Mouse (Mus musculus) heart, embryonic 13.5 days (tissue): ENCODE measurements around the gene Gpr21. TPM values are rescaled to one million over a fixed set of nuclear protein-coding genes. Genes with fewer than 3 reads are reported as not detected.
"Not testable (repeated sequence)": the region's sequence is repeated elsewhere in the genome, so short reads cannot be mapped to it uniquely, and the experiment has no call there.

Experiments used
- ATAC-seq: fragments of 200-750 bp; cut with Nextera tagmentation; 2 replicates; pipeline ENCODE4 v1.8.0; 2017; ENCODE audit warnings: moderate TSS enrichment; ENCODE audit not compliant: insufficient number of reproducible peaks, low FRiP score, low TSS enrichment; ENCODE audit errors: extremely low read depth
- H3K27ac ChIP-seq: fragments of 300-500 bp; sonication (generic); replicated peaks from 2 replicates; pipeline ENCODE4 v1.5.1; 2015; ENCODE audit warnings: moderate library complexity, mild to moderate bottlenecking, inconsistent platforms
- H3K27me3 ChIP-seq: fragments of 300-500 bp; sonication (generic); replicated peaks from 2 replicates; pipeline ENCODE4 v1.6.1; 2015; ENCODE audit warnings: mild to moderate bottlenecking, inconsistent platforms
- H3K36me3 ChIP-seq: fragments of 300-500 bp; sonication (generic); 2 replicates; pipeline ENCODE4 v1.6.1; 2015; ENCODE audit warnings: mild to moderate bottlenecking, inconsistent platforms
- H3K4me1 ChIP-seq: fragments of 300-500 bp; sonication (generic); 2 replicates; pipeline ENCODE4 v1.6.1; 2015; ENCODE audit warnings: inconsistent platforms
- H3K4me2 ChIP-seq: fragments of 300-500 bp; sonication (generic); 2 replicates; pipeline ENCODE4 v1.6.1; 2015; ENCODE audit warnings: inconsistent platforms, mild to moderate bottlenecking, moderate library complexity
- H3K4me3 ChIP-seq: fragments of 300-500 bp; sonication (generic); 2 replicates; pipeline ENCODE4 v1.5.1; 2015; ENCODE audit warnings: moderate library complexity, mild to moderate bottlenecking, inconsistent platforms
- H3K9ac ChIP-seq: fragments of 300-500 bp; sonication (generic); 2 replicates; pipeline ENCODE4 v1.6.1; 2015; ENCODE audit warnings: inconsistent platforms, mild to moderate bottlenecking, moderate library complexity
- H3K9me3 ChIP-seq: fragments of 300-500 bp; sonication (generic); 2 replicates; pipeline ENCODE4 v1.6.1; 2016; ENCODE audit warnings: inconsistent platforms
- WGBS: fragments of 180-500 bp; shearing (Covaris S2); methylation state at CpG from one replicate; pipeline ENCODE4 v1.1.7; 2015; ENCODE audit warnings: mixed read lengths; 5-methylcytosine and 5-hydroxymethylcytosine counted together
- polyA plus RNA-seq: library from polyadenylated mRNA; unstranded; fragments of >200 nt; fragmentation: Nextera tagmentation; extraction: Ambion mirVana; gene quantifications from 2 replicates; pipeline ENCODE4 v1.2.1, GENCODE M21; 2015

The Gpr21 gene
- polyA plus RNA-seq = 0.64 and 0.78 TPM in 2 replicates

GRCm38 (mm10) chr2:37516030-37516710, at the start of gene Gpr21:
Gene Gpr21, plus strand, starts transcription at chr2:37516332.
- Histone ChIP-seq H3K27me3 (no peaks in the 10 kb centered on the region), H3K4me1 (peaks cover 25% of the 10 kb centered on the region), H3K9me3 (no peaks in the 10 kb centered on the region), H3K4me2 (peak within 1 kb of the TSS; percentile 58), H3K36me3 (peaks cover 35% of the 10 kb centered on the region), H3K9ac (peak within 1 kb of the TSS; percentile 59; the same call in 1 of the 2 replicates), H3K27ac (peak within 1 kb of the TSS; percentile 42), H3K4me3 (peak within 1 kb of the TSS; percentile 36)
- ATAC-seq = no peak
- 28% methylated on average over 11 of the region's 11 CpGs for WGBS

GRCm38 (mm10) chr2:37479559-37479958, 36.6 kb upstream of the Gpr21 start:
- Histone ChIP-seq H3K4me2 (no peak overlapping the region), H3K4me3 (no peak overlapping the region), H3K27me3 (no peaks in the 10 kb centered on the region), H3K4me1 (no peaks in the 10 kb centered on the region; the same call in 1 of the 2 replicates), H3K27ac (no peak overlapping the region), H3K9me3 (no peaks in the 10 kb centered on the region), H3K9ac (no peak overlapping the region), H3K36me3 (peaks cover 80% of the 10 kb centered on the region)
- no peak for ATAC-seq

- Histone ChIP-seq H3K27ac (no peak overlapping the region), H3K36me3 (peaks cover 81% of the 10 kb centered on the region), H3K9me3 (no peaks in the 10 kb centered on the region), H3K4me2 (no peak overlapping the region), H3K9ac (no peak overlapping the region), H3K4me3 (no peak overlapping the region), H3K4me1 (no peaks in the 10 kb centered on the region; the same call in 1 of the 2 replicates), H3K27me3 (no peaks in the 10 kb centered on the region)
- no peak for ATAC-seq
- 92% methylated on average over 2 of the region's 2 CpGs for WGBS
Measured at GRCm38 (mm10) chr2:37480039-37480438, 36.1 kb upstream of the Gpr21 start.

GRCm38 (mm10) chr2:37484165-37484564, 32.0 kb upstream of the Gpr21 start:
- Histone ChIP-seq H3K4me2 (no peak overlapping the region), H3K27me3 (no peaks in the 10 kb centered on the region), H3K9ac (no peak overlapping the region), H3K9me3 (no peaks in the 10 kb centered on the region), H3K36me3 (peaks cover 69% of the 10 kb centered on the region), H3K4me3 (no peak overlapping the region), H3K27ac (no peak overlapping the region), H3K4me1 (no peaks in the 10 kb centered on the region)
- no peak for ATAC-seq
- 83% methylated on average over 2 of the region's 2 CpGs for WGBS

- H3K36me3 ChIP-seq = peaks cover 74% of the 10 kb centered on the region
- 76% methylated on average over 1 of the region's 1 CpGs for WGBS
- no peak for ATAC-seq
Measured at GRCm38 (mm10) chr2:37485370-37485769, 30.8 kb upstream of the Gpr21 start.

GRCm38 (mm10) chr2:37486408-37486807, 29.7 kb upstream of the Gpr21 start:
- H3K36me3 ChIP-seq = peaks cover 76% of the 10 kb centered on the region
- no peak overlapping the region for H3K4me3 ChIP-seq
- no peaks in the 10 kb centered on the region for H3K27me3 ChIP-seq
- no peaks in the 10 kb centered on the region for H3K4me1 ChIP-seq
- H3K9ac ChIP-seq = no peak overlapping the region
- no peak for ATAC-seq
- H3K27ac ChIP-seq = no peak overlapping the region
- no peaks in the 10 kb centered on the region for H3K9me3 ChIP-seq
- H3K4me2 ChIP-seq = no peak overlapping the region

More at GRCm38 (mm10) chr2:37485370-37485769, 30.8 kb upstream of the Gpr21 start:
- Histone ChIP-seq H3K9me3 (no peaks in the 10 kb centered on the region), H3K27me3 (no peaks in the 10 kb centered on the region), H3K27ac (no peak overlapping the region), H3K9ac (no peak overlapping the region), H3K4me2 (no peak overlapping the region), H3K4me1 (no peaks in the 10 kb centered on the region), H3K4me3 (no peak overlapping the region)

GRCm38 (mm10) chr2:37488956-37489355, 27.2 kb upstream of the Gpr21 start:
- ATAC-seq = no peak
- 85% methylated on average over 2 of the region's 2 CpGs for WGBS
- Histone ChIP-seq H3K27me3 (no peaks in the 10 kb centered on the region), H3K36me3 (peaks cover 80% of the 10 kb centered on the region), H3K27ac (no peak overlapping the region), H3K4me1 (no peaks in the 10 kb centered on the region), H3K9me3 (no peaks in the 10 kb centered on the region), H3K9ac (no peak overlapping the region), H3K4me2 (no peak overlapping the region), H3K4me3 (no peak overlapping the region)

- WGBS = 89% methylated on average over 4 of the region's 4 CpGs
- Histone ChIP-seq H3K9ac (no peak overlapping the region), H3K4me3 (no peak overlapping the region), H3K4me1 (no peaks in the 10 kb centered on the region), H3K4me2 (no peak overlapping the region), H3K27ac (no peak overlapping the region), H3K9me3 (no peaks in the 10 kb centered on the region), H3K27me3 (no peaks in the 10 kb centered on the region), H3K36me3 (peaks cover 77% of the 10 kb centered on the region)
- no peak for ATAC-seq
Measured at GRCm38 (mm10) chr2:37497321-37497720, 18.8 kb upstream of the Gpr21 start.

GRCm38 (mm10) chr2:37505856-37506255, 10.3 kb upstream of the Gpr21 start:
- H3K27ac ChIP-seq, H3K9me3 ChIP-seq, ATAC-seq, H3K4me2 ChIP-seq, H3K9ac ChIP-seq, H3K27me3 ChIP-seq, H3K4me3 ChIP-seq, H3K4me1 ChIP-seq: not testable (repeated sequence)
- peaks cover 52% of the 10 kb centered on the region for H3K36me3 ChIP-seq
- 88% methylated on average over 2 of the region's 2 CpGs for WGBS

GRCm38 (mm10) chr2:37511134-37511901, 4.8 kb upstream of the Gpr21 start:
- Histone ChIP-seq H3K4me3 (no peak overlapping the region), H3K27ac (no peak overlapping the region), H3K4me1 (peaks cover 15% of the 10 kb centered on the region), H3K27me3 (no peaks in the 10 kb centered on the region), H3K9me3 (no peaks in the 10 kb centered on the region), H3K4me2 (no peak overlapping the region), H3K9ac (no peak overlapping the region), H3K36me3 (peaks cover 50% of the 10 kb centered on the region)
- ATAC-seq = no peak
- WGBS = 80% methylated on average over 4 of the region's 4 CpGs

- Histone ChIP-seq H3K36me3 (peaks cover 30% of the 10 kb centered on the region), H3K9ac (0 out of 2 replicates have a peak overlapping the region, but pooled peaks have one; percentile 3), H3K4me3 (peak overlapping the region; percentile 36), H3K4me1 (peaks cover 25% of the 10 kb centered on the region), H3K27me3 (no peaks in the 10 kb centered on the region), H3K27ac (peak overlapping the region; percentile 42), H3K9me3 (no peaks in the 10 kb centered on the region), H3K4me2 (peak overlapping the region; percentile 58)
- 37% methylated on average over 4 of the region's 4 CpGs for WGBS
- no peak for ATAC-seq
Measured at GRCm38 (mm10) chr2:37516922-37517462, 860 bp downstream of the Gpr21 start.
